In the genomic region with DNA sequence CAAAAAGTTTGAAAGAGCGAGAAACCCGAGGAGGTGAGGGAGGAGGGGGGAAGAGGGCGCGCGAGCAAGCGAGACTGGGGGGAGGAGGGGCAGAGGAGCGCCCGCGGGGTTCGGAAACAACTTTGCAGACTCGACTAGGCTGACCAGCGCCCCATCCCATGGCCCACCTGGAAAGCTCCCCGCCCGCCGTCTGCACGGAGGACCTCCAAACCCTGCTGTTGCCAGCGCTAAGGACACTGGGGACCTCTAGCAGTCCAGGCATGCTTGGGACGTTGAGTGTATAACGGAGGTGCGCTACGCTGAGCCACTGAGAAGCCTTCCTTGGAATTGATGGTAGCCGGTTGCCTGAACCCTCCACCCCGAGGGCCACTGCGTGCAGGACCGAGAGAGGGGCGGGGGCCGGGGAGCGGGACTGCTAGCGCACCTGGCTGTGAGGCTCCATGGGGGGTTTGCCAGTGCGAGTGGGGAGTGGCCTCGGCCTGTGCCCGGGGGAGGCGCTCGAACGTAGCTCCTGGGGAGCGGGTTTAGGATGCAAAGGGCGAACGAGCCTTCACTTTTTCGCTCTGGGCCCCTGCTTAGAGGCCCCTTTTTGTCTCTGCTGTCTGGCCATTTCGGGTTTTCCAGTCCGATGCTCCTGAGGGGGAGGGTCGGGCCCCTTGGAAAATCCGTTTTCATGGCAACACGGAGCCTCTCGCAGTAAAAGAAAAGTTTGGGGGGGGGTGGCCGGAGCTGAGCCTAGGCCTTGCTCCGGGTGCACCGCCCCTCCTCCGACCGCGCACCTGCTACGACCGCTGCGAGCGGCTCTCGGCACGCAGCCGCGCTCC, we compare ENCODE assay signal across 9 mouse cellular contexts. TPM values are rescaled to one million over a fixed set of nuclear protein-coding genes. Genes with fewer than 3 reads are reported as not detected.
DNase-seq lines count a peak whose midpoint lies in the region; ATAC-seq lines count a peak whose summit lies in the region.
"Had no signal": no experiment of that assay in that cellular context is flagged by ENCODE, and none has a peak within 500 bp of the region (broad histone marks: within the 10 kb centered on the region; RNA-seq: fewer than 3 reads in every experiment).

No protein-coding gene starts in this region.

- H3K4me3 ChIP-seq in heart, embryonic 12.5 days: peak overlapping the region; percentile 59
- peak overlapping the region; percentile 66 for H3K4me3 ChIP-seq in hindbrain, embryonic 10.5 days
- peak overlapping the region; percentile 56 for H3K4me3 ChIP-seq in midbrain, embryonic 15.5 days

- H3K4me1 ChIP-seq in heart, embryonic 12.5 days (replicated peaks): 0 out of 2 replicates have a peak, but pooled peaks cover 10% of the 10 kb centered on the region
- H3K4me1 ChIP-seq in hindbrain, embryonic 10.5 days (replicated peaks): peaks cover 38% of the 10 kb centered on the region
- H3K4me1 ChIP-seq in midbrain, embryonic 15.5 days: peaks cover 22% of the 10 kb centered on the region; the same call in 1 of the 2 replicates

- no peak overlapping the region for H3K9ac ChIP-seq in heart, embryonic 12.5 days
- no peak overlapping the region for H3K9ac ChIP-seq in midbrain, embryonic 15.5 days

- H3K27me3 ChIP-seq in heart, embryonic 12.5 days (replicated peaks): peaks cover 74% of the 10 kb centered on the region
- H3K27me3 ChIP-seq in hindbrain, embryonic 10.5 days (ENCODE audit: insufficient read depth, poor library complexity, severe bottlenecking): peaks cover 55% of the 10 kb centered on the region
- H3K27me3 ChIP-seq in midbrain, embryonic 15.5 days (replicated peaks): peaks cover 9% of the 10 kb centered on the region

- H3K27ac ChIP-seq in heart, embryonic 12.5 days (ENCODE audit: poor library complexity, severe bottlenecking): no peak overlapping the region
- peak overlapping the region; percentile 90 for H3K27ac ChIP-seq in hindbrain, embryonic 10.5 days
- H3K27ac ChIP-seq in midbrain, embryonic 15.5 days: peak overlapping the region; percentile 68

- peak overlapping the region; percentile 75 for H3K4me2 ChIP-seq in heart, embryonic 12.5 days
- H3K4me2 ChIP-seq in midbrain, embryonic 15.5 days: peak overlapping the region; percentile 72

- peaks cover 11% of the 10 kb centered on the region for H3K9me3 ChIP-seq in heart, embryonic 12.5 days (replicated peaks)
- H3K9me3 ChIP-seq in hindbrain, embryonic 10.5 days: peaks cover 5% of the 10 kb centered on the region; the same call in 1 of the 2 replicates
- H3K9me3 ChIP-seq in midbrain, embryonic 15.5 days: no peaks in the 10 kb centered on the region

- WGBS in heart, embryonic 12.5 days: 18% methylated on average over 56 of the region's 59 CpGs
- WGBS in hindbrain, embryonic 10.5 days: 19% methylated on average over 54 of the region's 59 CpGs
- WGBS in midbrain, embryonic 15.5 days: 27% methylated on average over 58 of the region's 59 CpGs

- no peak for DNase-seq in heart, postnatal 4 days
- DNase-seq in Muller cell, postnatal 12 days (ENCODE audit: inconsistent ontology term): peak; percentile 5
- DNase-seq in hindbrain, embryonic 10.5 days (ENCODE audit: low spot score): peak; percentile 64
- DNase-seq in natural killer cell, adult 2 months (ENCODE audit: low spot score in 2 of 2): no peak
- no peak for DNase-seq in adipocyte (ENCODE audit: low spot score)
- no peak for DNase-seq in urinary bladder, adult 2 months (ENCODE audit: low spot score)

- no peaks in the 10 kb centered on the region for H3K36me3 ChIP-seq in heart, embryonic 12.5 days
- H3K36me3 ChIP-seq in hindbrain, embryonic 10.5 days: peaks cover 5% of the 10 kb centered on the region; the same call in 1 of the 2 replicates
- no peaks in the 10 kb centered on the region for H3K36me3 ChIP-seq in midbrain, embryonic 15.5 days (replicated peaks)

- 0 out of 2 replicates have a peak, but pooled peaks have one; percentile 36 for ATAC-seq in heart, embryonic 12.5 days (ENCODE audit: insufficient number of reproducible peaks, low FRiP score)
- peak; percentile 21 for ATAC-seq in midbrain, embryonic 15.5 days (replicated peaks)

RNA-seq across cellular contexts. Expression of a gene that starts 0.7 kb away (rescaled TPM):
- 1.2 and 1.5 TPM in 2 replicates for polyA plus RNA-seq in heart, embryonic 12.5 days (2016; fragmentation: Nextera tagmentation; extraction: Ambion mirVana)
- not detected for total RNA-seq in heart, postnatal 4 days (2021)
- polyA plus RNA-seq in hindbrain, embryonic 10.5 days (2016; fragmentation: Nextera tagmentation; extraction: Ambion mirVana): 4.1 and 4.3 TPM in 2 replicates
- polyA plus RNA-seq in midbrain, embryonic 15.5 days (2015; fragmentation: Nextera tagmentation; extraction: Ambion mirVana): 1.9 TPM in 2 replicates
- polyA plus RNA-seq in urinary bladder, adult 2 months (2012; rRNA removed): not detected in 2 replicates
- polyA plus RNA-seq: gonadal fat pad, adult 2 months had no signal

Comparison
In these comparisons a context has a peak if more than half of its experiments do, and no peak if none do; other contexts are left out.
1. DNase-seq: peak in Muller cell, postnatal 12 days (single experiment) and hindbrain, embryonic 10.5 days (single experiment); none in heart, postnatal 4 days (single experiment), natural killer cell, adult 2 months (0 of 2), adipocyte (single experiment) and urinary bladder, adult 2 months (single experiment).
2. Peak in every context shown above with its lines, with median percentiles within 50 percentile points of each other: H3K4me3 ChIP-seq.